Mouse (Mus musculus) spleen, adult 2 months (tissue): ENCODE results near the gene Gorab.

Experiments used
- CTCF ChIP-seq: fragments of 200-500 bp; IDR thresholded peaks from 2 replicates; pipeline ENCODE4 v1.5.1; 2011; ENCODE audit warnings: mild to moderate bottlenecking, inconsistent platforms; ENCODE audit not compliant: insufficient read depth, insufficient read length, insufficient replicate concordance; ENCODE audit errors: extremely low read depth
- POLR2A ChIP-seq: fragments of 200-500 bp; IDR thresholded peaks from 2 replicates; pipeline ENCODE4 v1.6.1; 2011; ENCODE audit warnings: low read depth, low read length, inconsistent platforms

- TF ChIP-seq CTCF (no peak), POLR2A (no peak)
These were observed 35.5 kb upstream of the Gorab start for GRCm38 (mm10) chr1:163439002-163439401.
